Mouse (Mus musculus) liver, embryonic 15.5 days (tissue): ENCODE data around the gene Fbxl20. TPM values are rescaled to one million over a fixed set of nuclear protein-coding genes. Genes with fewer than 3 reads are reported as not detected.
A peak's percentile ranks its signal among the peaks of the same experiment; 100 is the strongest.

Source experiments
- ATAC-seq: fragments of 200-750 bp; cut with Nextera tagmentation; 2 replicates; pipeline ENCODE4 v1.8.0; 2017; ENCODE audit warnings: moderate number of reproducible peaks, mild to moderate bottlenecking, moderate library complexity; ENCODE audit not compliant: insufficient read depth
- H3K27ac ChIP-seq: fragments of 300-500 bp; sonication (generic); replicated peaks from 2 replicates; pipeline ENCODE4 v1.5.1; 2015; ENCODE audit warnings: mild to moderate bottlenecking, inconsistent platforms
- H3K27me3 ChIP-seq: fragments of 300-500 bp; sonication (generic); 2 replicates; pipeline ENCODE4 v1.6.1; 2015; ENCODE audit warnings: mild to moderate bottlenecking, inconsistent platforms
- H3K36me3 ChIP-seq: fragments of 300-500 bp; sonication (generic); replicated peaks from 2 replicates; pipeline ENCODE4 v1.6.1; 2015; ENCODE audit warnings: moderate library complexity, mild to moderate bottlenecking, inconsistent platforms
- H3K4me1 ChIP-seq: fragments of 300-500 bp; sonication (generic); replicated peaks from 2 replicates; pipeline ENCODE4 v1.6.1; 2015; ENCODE audit warnings: inconsistent platforms
- H3K4me2 ChIP-seq: fragments of 300-500 bp; sonication (generic); 2 replicates; pipeline ENCODE4 v1.6.1; 2015; ENCODE audit warnings: moderate library complexity, mild to moderate bottlenecking, inconsistent platforms
- H3K4me3 ChIP-seq: fragments of 300-500 bp; sonication (generic); replicated peaks from 2 replicates; pipeline ENCODE4 v1.5.1; 2015; ENCODE audit warnings: mild to moderate bottlenecking, inconsistent platforms
- H3K9ac ChIP-seq: fragments of 300-500 bp; sonication (generic); 2 replicates; pipeline ENCODE4 v1.6.1; 2015; ENCODE audit warnings: moderate library complexity, mild to moderate bottlenecking, inconsistent platforms
- H3K9me3 ChIP-seq: fragments of 300-500 bp; sonication (generic); replicated peaks from 2 replicates; pipeline ENCODE4 v1.6.1; 2016; ENCODE audit warnings: inconsistent platforms
- WGBS: fragments of 180-500 bp; shearing (Covaris S2); methylation state at CpG from one replicate; pipeline ENCODE4 v1.1.7; 2015; ENCODE audit warnings: mixed read lengths; ENCODE audit not compliant: insufficient replicate concordance; 5-methylcytosine and 5-hydroxymethylcytosine counted together
- polyA plus RNA-seq: library from polyadenylated mRNA; unstranded; fragments of >200 nt; fragmentation: Nextera tagmentation; extraction: Ambion mirVana; gene quantifications from 2 replicates; pipeline ENCODE4 v1.2.1, GENCODE M21; 2015

Gene Fbxl20
- polyA plus RNA-seq, 1 experiment from 2014 or later: 6.5 TPM

DNA sequence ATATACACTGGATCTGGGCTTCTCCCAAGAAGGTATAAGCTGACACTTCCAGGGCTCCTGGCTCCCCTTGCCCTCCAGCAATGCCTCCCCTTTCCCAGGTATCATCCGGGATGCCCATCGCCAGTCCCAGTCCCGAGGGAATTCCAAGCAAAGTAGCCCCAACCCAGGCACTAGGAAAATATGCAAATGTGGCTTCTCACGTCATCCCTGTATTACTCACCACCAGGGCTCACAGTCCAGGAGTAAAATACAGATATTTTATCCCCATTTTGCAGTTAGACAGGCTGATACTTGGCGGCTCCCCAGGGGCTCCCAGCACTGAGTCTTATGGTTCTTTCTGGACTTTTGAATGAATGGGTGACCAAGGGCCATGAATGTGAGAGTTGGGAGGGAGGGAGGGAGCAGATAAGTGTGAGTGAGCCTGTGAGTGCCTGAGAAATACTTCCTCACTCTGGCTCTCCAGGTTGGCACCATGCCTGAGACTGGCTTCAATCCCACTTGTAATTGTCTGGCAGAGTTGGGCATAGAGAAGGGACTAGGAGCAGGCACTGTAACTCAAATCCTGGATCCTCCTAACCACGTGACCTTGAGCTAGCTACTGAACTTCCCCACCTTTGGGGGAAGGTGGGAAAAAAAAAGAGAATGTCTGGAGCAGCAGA lies 88.2 kb downstream of the Fbxl20 start:
- WGBS: 44% methylated on average over 6 of the region's 6 CpGs
- H3K4me3 ChIP-seq: no peak overlapping the region
- no peak overlapping the region for H3K27ac ChIP-seq
- no peak overlapping the region for H3K4me2 ChIP-seq
- no peak overlapping the region for H3K9ac ChIP-seq
- H3K36me3 ChIP-seq: no peaks in the 10 kb centered on the region
- no peak for ATAC-seq
- H3K4me1 ChIP-seq: no peaks in the 10 kb centered on the region
- peaks cover 25% of the 10 kb centered on the region for H3K27me3 ChIP-seq
- no peaks in the 10 kb centered on the region for H3K9me3 ChIP-seq

DNA sequence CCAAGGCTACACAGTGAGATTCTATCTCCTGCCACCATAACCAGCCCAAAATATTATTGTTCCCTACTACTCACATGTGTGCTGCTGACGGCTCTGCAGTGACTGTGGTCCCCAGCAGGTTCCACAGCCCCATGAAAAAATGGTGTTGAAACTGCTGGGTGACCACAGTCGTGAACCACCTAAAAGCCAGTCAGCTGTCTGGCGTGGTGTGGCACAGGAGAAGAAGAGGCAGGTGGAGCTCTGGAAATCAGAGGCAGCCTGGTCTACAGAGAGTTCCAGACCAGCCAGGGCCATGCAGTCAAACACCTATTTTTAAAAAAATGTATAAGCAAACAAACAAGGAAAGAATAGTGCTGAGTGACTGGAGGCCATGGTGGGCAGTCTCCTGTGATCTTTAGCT lies 88.8 kb downstream of the Fbxl20 start:
- no peak overlapping the region for H3K4me2 ChIP-seq
- no peak overlapping the region for H3K27ac ChIP-seq
- WGBS: 39% methylated on average over 3 of the region's 3 CpGs
- H3K4me3 ChIP-seq: no peak overlapping the region
- H3K4me1 ChIP-seq: no peaks in the 10 kb centered on the region
- H3K27me3 ChIP-seq: peaks cover 31% of the 10 kb centered on the region
- H3K9me3 ChIP-seq: no peaks in the 10 kb centered on the region
- no peaks in the 10 kb centered on the region for H3K36me3 ChIP-seq
- H3K9ac ChIP-seq: no peak overlapping the region
- ATAC-seq: no peak

- Histone ChIP-seq H3K4me1 (no peaks in the 10 kb centered on the region), H3K27me3 (peaks cover 40% of the 10 kb centered on the region), H3K9me3 (no peaks in the 10 kb centered on the region), H3K4me2 (no peak overlapping the region), H3K36me3 (no peaks in the 10 kb centered on the region), H3K9ac (no peak overlapping the region), H3K27ac (no peak overlapping the region), H3K4me3 (no peak overlapping the region)
- no peak for ATAC-seq
- 61% methylated on average over 5 of the region's 5 CpGs for WGBS
Observed at GRCm38 (mm10) chr11:98060104-98060692, 90.0 kb downstream of the Fbxl20 start.

DNA sequence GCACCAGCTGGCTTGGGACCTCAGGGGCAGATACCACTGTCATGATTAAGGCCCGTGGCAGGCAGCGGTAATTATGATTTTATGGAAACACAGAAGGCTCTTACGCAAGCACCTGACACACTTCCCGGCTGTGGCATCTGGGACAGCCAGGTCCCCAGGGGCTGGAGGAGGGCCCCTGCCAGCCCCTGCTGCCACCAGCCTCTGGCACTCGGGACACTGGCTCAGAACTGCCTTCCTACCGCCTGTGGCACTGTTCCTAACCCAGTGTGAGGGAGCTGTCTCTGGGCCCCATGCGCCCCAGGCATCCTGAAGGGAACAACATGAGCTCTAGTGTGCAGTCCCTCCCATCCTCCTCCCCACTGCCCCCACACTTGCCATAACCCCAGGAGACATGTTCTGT lies 90.5 kb downstream of the Fbxl20 start:
- Histone ChIP-seq H3K9ac (no peak overlapping the region), H3K4me1 (no peaks in the 10 kb centered on the region), H3K9me3 (no peaks in the 10 kb centered on the region), H3K4me3 (no peak overlapping the region), H3K27ac (no peak overlapping the region), H3K36me3 (no peaks in the 10 kb centered on the region), H3K27me3 (peaks cover 45% of the 10 kb centered on the region), H3K4me2 (no peak overlapping the region)
- 63% methylated on average over 7 of the region's 7 CpGs for WGBS
- no peak for ATAC-seq

DNA sequence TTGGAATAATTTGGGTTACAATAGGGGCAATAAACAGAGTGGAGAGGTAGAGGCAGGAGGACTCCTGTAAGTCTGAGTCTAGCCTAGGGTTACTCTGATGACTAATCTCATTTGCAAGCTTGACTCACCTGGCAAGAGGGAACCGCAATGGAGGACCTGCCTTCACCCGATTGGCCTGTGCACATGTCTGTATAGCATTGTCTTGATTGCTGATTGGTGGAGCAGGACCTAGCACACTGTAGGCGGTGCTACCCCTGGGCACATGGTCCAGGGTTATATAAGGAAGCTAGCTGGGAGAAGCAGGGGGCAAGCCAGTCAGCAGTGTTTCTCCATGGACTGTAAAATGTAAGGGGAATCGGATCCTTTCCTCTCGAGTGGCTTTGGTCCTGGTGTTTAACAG lies 92.2 kb downstream of the Fbxl20 start:
- Histone ChIP-seq H3K27me3 (peaks cover 60% of the 10 kb centered on the region), H3K4me2 (no peak overlapping the region), H3K27ac (no peak overlapping the region), H3K4me1 (peaks cover under 1% of the 10 kb centered on the region; the same call in 1 of the 2 replicates), H3K4me3 (no peak overlapping the region), H3K36me3 (no peaks in the 10 kb centered on the region), H3K9ac (no peak overlapping the region), H3K9me3 (no peaks in the 10 kb centered on the region)
- ATAC-seq: no peak
- 65% methylated on average over 5 of the region's 5 CpGs for WGBS

GRCm38 (mm10) chr11:98057466-98057865 lies 92.7 kb downstream of the Fbxl20 start:
- H3K4me2 ChIP-seq: no peak overlapping the region
- no peak overlapping the region for H3K27ac ChIP-seq
- no peaks in the 10 kb centered on the region for H3K36me3 ChIP-seq
- ATAC-seq: no peak
- H3K9ac ChIP-seq: no peak overlapping the region
- 26% methylated on average over 9 of the region's 9 CpGs for WGBS
- peaks cover 6% of the 10 kb centered on the region; the same call in 1 of the 2 replicates for H3K4me1 ChIP-seq
- H3K27me3 ChIP-seq: peaks cover 65% of the 10 kb centered on the region
- H3K4me3 ChIP-seq: no peak overlapping the region
- H3K9me3 ChIP-seq: no peaks in the 10 kb centered on the region

- 1% methylated on average over 48 of the region's 48 CpGs for WGBS
- peak; percentile 22; the same call in 1 of the 2 replicates for ATAC-seq
Observed at GRCm38 (mm10) chr11:98052989-98053834, 97.0 kb downstream of the Fbxl20 start, which contains the start of gene Stac2. TSS of gene Stac2 (minus strand) at chr11:98053462.

GRCm38 (mm10) chr11:98052129-98052988 lies 97.8 kb downstream of the Fbxl20 start:
- no peaks in the 10 kb centered on the region for H3K9me3 ChIP-seq
- H3K4me2 ChIP-seq: peak overlapping the region; percentile 50
- H3K27me3 ChIP-seq: peaks cover 94% of the 10 kb centered on the region
- no peak overlapping the region for H3K27ac ChIP-seq
- no peak for ATAC-seq
- no peak overlapping the region for H3K9ac ChIP-seq
- 2% methylated on average over 83 of the region's 83 CpGs for WGBS
- no peaks in the 10 kb centered on the region for H3K36me3 ChIP-seq
- peak overlapping the region; percentile 31 for H3K4me3 ChIP-seq
- peaks cover 10% of the 10 kb centered on the region; the same call in 1 of the 2 replicates for H3K4me1 ChIP-seq

More at GRCm38 (mm10) chr11:98052989-98053834, 97.0 kb downstream of the Fbxl20 start, which contains the start of gene Stac2:
- Histone ChIP-seq H3K9me3 (no peaks in the 10 kb centered on the region), H3K4me3 (peak within 1 kb of the TSS; percentile 31), H3K4me2 (peak within 1 kb of the TSS; percentile 50), H3K27ac (no peak within 1 kb of the TSS), H3K9ac (no peak within 1 kb of the TSS), H3K36me3 (no peaks in the 10 kb centered on the region), H3K4me1 (peaks cover 10% of the 10 kb centered on the region; the same call in 1 of the 2 replicates), H3K27me3 (peaks cover 88% of the 10 kb centered on the region)

DNA sequence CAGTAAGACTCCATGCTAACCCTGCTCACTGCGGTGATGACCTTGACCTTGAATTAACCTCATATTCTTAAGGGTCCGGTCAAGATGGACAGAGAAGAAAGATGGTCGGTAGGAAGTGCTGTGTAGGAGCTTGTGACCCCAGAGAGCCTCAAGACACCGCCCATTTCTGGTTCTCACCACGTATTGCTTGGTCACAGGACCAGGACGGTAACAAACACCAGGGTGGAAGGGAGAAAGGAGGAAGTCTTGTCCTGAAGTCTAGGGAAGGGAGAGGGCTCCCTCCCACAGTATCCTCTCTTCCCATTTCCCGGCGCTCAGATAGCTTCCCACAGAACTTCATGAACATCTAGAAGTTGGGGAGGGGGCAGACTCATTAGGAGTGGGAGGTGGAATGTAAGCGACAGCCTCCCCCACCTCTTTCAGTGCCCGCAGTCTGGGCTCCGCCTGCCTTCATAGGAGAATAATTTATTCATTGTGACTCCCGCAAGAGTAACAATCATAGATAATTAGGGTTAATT lies 98.5 kb downstream of the Fbxl20 start:
- Histone ChIP-seq H3K36me3 (no peaks in the 10 kb centered on the region), H3K4me3 (0 out of 2 replicates have a peak overlapping the region, but pooled peaks have one; percentile 31), H3K27me3 (peaks cover 89% of the 10 kb centered on the region), H3K9ac (no peak overlapping the region), H3K4me2 (0 out of 2 replicates have a peak overlapping the region, but pooled peaks have one; percentile 50), H3K27ac (no peak overlapping the region), H3K9me3 (no peaks in the 10 kb centered on the region), H3K4me1 (peaks cover 10% of the 10 kb centered on the region; the same call in 1 of the 2 replicates)
- ATAC-seq: no peak
- WGBS: 6% methylated on average over 12 of the region's 12 CpGs

DNA sequence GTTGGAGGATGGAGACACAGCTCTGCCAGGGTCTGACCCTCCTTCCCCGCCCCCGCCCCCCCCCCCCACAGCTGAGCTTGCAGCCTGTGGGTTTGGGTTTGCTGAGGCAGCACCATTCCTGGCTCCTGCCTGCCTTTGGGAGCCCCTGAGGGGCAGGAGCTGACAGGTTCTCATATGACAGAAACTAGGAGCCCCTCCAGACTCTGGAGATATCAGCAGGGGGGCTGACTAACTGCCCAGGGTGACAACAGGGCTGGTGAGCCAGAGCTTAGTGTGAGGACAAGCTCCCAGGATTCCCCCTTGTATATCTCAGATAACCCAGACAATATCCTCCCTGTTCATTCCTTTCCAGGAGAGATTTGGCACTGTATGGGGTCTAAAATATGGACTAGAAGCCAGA lies 99.3 kb downstream of the Fbxl20 start:
- no peak for ATAC-seq
- Histone ChIP-seq H3K9me3 (no peaks in the 10 kb centered on the region), H3K27me3 (peaks cover 85% of the 10 kb centered on the region), H3K36me3 (no peaks in the 10 kb centered on the region), H3K27ac (no peak overlapping the region), H3K4me1 (peaks cover 10% of the 10 kb centered on the region; the same call in 1 of the 2 replicates), H3K9ac (no peak overlapping the region), H3K4me3 (no peak overlapping the region), H3K4me2 (no peak overlapping the region)
- WGBS: 13% methylated on average over 2 of the region's 2 CpGs
